Mouse (Mus musculus) frontal cortex, postnatal 10 days (tissue): ENCODE measurements around the gene C1qtnf3.

Source experiments
- DNase-seq, 2 experiments: peaks; one replicate each; pipeline ENCODE4 v3.0.0; 2022; ENCODE audit warnings: low spot score in 2 of 2, mixed read lengths in 1 of 2

The C1qtnf3 gene

DNA sequence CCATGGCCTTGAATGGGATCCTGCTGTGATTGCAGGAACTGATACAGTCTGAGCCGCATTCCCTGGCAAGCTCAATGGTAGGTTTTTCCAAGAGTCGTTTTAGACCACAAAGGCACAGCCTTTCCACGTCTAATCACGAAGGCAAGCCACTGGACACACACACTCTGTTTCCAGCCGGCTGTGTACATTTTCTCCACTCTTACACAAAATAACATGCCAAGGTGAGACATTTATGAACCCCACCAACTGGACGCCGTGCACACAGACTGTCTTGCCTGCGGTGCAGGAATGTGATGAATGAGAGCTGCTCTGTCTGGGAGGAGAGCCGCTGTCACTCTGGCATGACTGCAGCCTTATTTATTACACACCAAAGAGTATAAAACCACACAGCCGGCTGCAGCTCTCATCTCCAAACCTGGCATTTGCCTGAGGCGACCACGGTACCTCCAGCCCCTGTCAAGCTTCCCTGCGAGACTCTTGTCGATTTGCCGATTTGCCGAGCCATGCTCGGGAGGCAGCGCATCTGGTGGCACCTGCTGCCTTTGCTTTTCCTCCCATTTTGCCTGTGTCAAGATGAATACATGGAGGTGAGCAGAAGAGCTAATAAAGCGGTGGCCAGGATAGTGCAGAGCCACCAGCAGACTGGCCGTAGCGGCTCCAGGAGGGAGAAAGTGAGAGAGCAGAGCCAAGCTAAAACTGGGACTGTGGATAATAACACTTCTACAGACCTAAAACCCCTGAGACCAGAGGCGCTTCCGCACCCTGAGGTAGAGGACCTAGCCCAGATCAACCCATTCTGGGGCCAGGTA lies at the start of gene C1qtnf3:
Gene C1qtnf3 (plus strand): TSS at position 382 of the 809 bp plus-strand sequence.
- no peak for DNase-seq

DNA sequence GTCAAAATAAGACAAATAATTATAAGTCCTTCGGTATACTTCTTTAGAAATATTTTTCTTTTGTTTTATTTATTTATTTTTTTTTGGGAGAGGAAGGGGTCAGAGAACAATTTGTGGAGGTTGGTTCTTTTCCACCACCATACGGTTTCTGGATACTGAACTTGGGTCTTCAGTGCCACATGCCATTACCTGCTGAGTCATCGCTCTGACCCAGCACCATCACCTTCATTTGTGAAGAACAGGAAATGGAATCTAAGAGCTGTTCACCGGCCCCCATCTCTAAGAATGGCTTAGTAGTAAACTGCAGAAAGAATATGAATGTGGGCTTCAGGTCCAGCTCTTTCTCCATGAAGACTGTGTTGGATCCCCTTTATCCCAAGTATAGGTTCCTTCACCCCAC lies 49.8 kb upstream of the C1qtnf3 start:
- no peak for DNase-seq

DNA sequence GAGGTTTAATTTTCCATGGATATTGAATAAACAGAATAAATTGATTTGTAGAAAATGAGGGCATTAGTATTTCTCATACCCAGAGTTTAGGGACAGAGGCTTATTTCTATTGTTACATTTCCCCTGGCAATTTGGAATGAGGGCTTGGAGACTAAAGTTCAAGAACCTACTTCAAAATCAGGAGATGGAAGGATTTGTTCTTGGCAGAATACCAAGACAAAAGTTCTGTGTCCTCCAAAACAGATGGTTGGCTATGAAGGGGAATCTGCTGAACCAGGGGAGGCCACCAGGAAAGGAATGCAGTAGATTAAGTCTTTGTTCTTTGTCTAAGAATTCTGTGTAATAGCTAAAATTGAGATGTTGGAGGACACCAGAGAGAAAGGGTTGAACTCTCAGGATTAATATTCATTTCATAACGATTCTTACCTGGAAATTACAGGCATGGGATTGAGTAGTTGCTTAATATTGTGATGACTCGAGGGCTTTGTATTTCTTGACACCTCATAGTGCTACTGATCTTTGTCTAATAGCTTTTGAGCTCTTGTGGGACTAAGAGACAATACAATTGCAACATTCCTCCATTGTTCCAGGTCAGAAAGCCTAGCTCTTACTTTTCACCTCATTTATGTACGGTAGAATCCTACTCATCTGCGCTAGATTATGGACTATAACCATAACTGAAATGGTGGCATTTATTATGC lies 35.4 kb upstream of the C1qtnf3 start:
- DNase-seq, result no peak

DNA sequence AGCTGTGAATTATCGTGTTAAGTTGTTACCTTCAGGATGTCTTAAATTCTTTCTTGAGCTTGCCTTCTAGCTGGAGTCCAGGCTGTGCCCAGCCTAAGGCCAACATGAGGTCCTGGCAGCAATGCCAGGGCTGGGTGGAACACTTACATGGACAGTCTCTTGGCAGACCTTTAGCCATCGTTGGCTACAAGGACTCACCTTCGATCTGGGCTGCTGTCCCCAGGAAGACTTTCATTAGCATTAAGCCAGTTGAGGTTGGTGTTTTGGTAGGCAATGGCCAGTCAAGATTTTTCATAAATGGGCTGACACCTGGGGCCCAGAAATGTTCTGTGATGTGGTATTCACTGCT lies 34.8 kb upstream of the C1qtnf3 start:
- DNase-seq, result no peak

- DNase-seq, result no peak
Observed at GRCm38 (mm10) chr15:10920212-10920611, 31.9 kb upstream of the C1qtnf3 start.

DNA sequence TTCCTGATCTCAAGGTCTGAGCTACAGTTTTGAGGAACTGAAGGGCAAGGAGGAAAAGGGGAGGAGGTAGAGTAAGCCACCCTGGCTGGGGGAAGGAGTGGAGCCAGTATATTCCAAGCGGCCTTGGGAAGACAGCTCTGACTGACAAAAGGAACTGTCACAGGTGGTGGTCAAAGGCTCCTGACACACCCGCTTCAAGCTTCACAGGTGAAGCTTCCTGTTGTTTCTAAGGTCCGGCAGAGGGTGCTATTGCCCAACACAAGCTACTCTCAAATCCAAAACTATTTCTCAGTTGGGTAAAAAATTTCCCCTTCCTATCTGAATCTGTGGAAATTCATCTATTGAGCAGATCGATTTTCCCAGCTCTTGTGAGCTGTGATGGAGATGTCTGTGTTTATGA lies 31.1 kb upstream of the C1qtnf3 start:
- no peak for DNase-seq

DNA sequence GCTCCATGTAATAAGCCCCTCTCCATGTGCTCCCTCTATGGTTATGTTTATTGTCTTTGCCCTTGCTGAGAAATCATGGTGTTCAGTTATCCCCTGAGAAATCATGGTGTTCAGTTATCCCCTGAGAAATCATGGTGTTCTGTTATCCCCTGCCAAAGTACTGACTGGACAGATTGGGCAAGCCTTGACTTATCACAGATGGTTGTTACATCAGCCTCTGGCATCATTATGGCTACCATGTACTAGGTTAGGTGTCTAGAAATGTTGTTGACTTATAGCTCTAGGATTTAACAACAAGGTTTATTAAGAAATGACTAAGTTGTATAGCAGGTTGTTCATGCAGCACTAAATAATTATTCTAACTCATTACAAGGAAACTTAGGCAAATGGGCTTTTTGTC lies 30.1 kb upstream of the C1qtnf3 start:
- DNase-seq, result no peak

DNA sequence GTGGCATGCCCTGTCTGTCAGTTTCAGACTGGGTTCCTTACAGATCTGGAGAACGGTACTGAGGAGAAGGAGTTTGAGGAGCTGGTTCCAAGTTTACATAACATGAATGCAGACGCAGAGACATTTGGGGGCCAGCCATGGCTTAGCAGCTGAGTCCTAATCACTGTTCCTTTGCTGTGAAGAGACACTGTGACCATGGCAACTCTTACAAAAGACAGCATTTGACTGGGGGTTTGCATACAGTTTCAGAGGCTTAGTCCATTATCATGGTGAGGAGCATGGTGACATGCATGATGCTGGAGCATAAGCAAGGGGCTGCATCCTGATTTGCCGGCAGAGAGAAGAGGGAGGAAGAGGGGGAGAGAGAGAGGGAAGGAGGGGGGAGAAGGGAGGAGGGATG lies 29.6 kb upstream of the C1qtnf3 start:
- no peak for DNase-seq

GRCm38 (mm10) chr15:10923076-10923995 lies 28.8 kb upstream of the C1qtnf3 start:
- no peak for DNase-seq

GRCm38 (mm10) chr15:10927325-10927724 lies 24.8 kb upstream of the C1qtnf3 start:
- DNase-seq, result no peak

- DNase-seq, result no peak
Observed at GRCm38 (mm10) chr15:10928633-10929270, 23.4 kb upstream of the C1qtnf3 start.

DNA sequence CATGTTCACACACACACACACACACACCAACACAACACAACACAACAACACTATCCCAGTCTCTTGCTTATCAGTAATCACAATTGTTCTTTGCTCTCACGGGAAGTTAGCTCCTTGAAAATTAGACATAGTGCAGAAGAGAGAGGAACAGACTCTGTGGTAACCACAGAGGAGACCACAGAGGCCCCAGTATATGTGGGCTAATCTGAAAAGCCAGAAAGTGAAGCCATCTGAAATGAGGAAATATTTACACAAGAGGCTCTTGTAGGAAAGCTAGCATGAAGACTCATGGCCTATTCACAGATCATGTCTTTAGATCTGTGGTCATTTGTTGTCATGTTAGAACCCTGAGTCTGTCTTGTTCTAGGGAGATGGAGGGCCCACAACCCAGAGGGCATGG lies 18.2 kb upstream of the C1qtnf3 start:
- DNase-seq, result no peak

- DNase-seq, result no peak
Observed at GRCm38 (mm10) chr15:10940148-10941108, 11.7 kb upstream of the C1qtnf3 start.

GRCm38 (mm10) chr15:10941901-10942300 lies 10.2 kb upstream of the C1qtnf3 start:
- DNase-seq, result no peak

GRCm38 (mm10) chr15:10947852-10948251 lies 4.3 kb upstream of the C1qtnf3 start:
- no peak for DNase-seq

- no peak for DNase-seq
Observed at GRCm38 (mm10) chr15:10952760-10953305, 701 bp downstream of the C1qtnf3 start.

DNA sequence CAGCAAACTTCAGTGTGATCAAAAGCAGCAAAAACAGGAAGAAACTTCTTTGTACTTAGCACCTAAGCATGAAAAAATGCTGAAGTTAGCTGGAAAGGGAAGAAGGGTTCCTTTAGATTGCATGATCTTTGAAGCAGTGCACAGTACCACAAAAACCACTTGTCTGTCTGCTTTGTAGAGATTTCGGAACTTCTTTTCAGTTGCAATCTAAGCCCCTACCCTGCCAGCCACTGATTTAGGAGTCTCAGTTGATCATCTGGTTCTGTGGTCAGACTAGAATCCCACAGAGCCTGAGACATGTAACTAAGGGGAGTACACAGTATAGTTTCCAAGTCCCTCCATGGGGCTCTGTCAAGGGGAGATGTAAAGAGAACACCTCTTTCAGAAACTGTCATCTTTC lies 1.3 kb downstream of the C1qtnf3 start:
- DNase-seq, result no peak

DNA sequence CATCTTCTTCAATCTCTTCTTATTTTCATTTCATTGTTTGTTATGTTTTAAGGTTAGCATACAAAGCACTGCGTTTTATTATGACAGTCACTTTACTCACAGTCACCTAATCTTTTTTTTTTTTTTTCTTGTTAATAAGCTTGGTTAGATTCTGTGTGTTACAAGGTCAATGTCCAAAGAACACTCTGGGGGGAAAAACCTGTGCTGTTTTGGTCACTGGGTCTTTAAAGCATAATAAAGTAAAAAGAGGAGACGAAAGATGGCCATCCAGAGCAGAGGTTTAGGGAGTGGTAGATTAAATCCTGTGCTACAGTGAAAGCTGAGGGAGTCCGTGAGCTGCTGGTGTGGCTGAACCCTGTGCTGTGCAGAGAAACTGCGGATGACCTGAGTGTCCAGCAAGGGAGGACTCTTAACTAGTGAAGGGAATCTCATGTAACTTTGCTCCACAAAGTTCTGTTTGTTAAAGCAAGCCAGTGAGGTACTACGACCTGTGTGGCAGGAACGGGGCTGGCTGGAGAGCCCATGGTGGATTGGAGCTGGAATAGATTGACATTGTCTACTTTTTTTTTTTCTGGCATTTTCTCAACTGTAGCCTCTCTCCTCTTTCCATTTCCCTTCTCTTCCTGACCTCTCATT lies 2.4 kb downstream of the C1qtnf3 start:
- no peak for DNase-seq

DNA sequence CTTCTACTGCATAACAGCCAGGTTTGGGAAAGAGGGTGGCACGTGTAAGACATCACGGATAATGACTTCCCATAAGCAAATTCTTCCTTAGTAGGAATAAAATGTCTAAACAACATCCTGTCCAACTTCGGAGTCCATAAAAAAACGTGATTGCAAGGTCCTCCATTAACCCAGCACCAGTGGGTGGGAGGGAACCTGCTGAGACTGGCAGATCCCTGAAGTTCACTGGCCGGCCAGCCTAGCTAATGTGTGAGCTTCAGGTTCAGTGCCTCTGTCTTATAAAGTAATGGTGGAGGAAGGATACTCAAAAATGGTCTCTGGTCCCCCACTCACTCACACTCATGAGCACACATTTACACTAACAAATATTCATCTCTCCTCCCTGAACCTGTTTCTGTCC lies 3.0 kb downstream of the C1qtnf3 start:
- no peak for DNase-seq

DNA sequence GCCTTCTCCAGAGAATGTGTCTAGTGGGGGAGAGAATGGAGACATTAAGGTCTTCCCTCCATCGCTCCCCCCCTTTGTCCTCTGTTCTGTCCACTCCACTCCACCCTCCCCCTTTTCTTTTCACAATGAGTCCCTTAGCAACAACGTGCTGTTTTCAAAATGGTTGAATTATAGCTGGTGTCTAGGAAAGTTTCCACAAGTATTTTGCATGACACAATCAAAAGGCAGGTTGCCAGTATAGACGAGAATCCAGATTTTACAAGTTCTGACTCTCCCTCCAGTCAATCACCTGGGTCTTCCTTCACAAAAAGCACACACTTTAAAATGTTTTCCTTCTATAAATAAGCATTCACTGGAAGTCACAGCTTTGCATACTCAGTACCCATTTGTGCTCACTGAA lies 4.6 kb downstream of the C1qtnf3 start:
- DNase-seq, result no peak
